Mouse (Mus musculus) testis, adult 2 months (tissue): ENCODE data around the gene Stac3. TPM values are rescaled to one million over a fixed set of nuclear protein-coding genes. Genes with fewer than 3 reads are reported as not detected.

Experiments used
- H3K27ac ChIP-seq: fragments of 200-500 bp; 2 replicates; pipeline ENCODE4 v1.5.1; 2012; ENCODE audit warnings: low read depth, low read length; ENCODE audit not compliant: control insufficient read depth, insufficient read depth
- H3K27me3 ChIP-seq: fragments of 200-500 bp; 2 replicates; pipeline ENCODE4 v1.6.1; 2012; ENCODE audit warnings: mild to moderate bottlenecking, low read length, moderate library complexity; ENCODE audit not compliant: control insufficient read depth, insufficient read depth
- H3K36me3 ChIP-seq: fragments of 200-500 bp; 2 replicates; pipeline ENCODE4 v1.6.1; 2012; ENCODE audit warnings: mild to moderate bottlenecking, low read length; ENCODE audit not compliant: control insufficient read depth, insufficient read depth
- H3K4me1 ChIP-seq: fragments of 200-500 bp; 2 replicates; pipeline ENCODE4 v1.6.1; 2012; ENCODE audit warnings: low read length; ENCODE audit not compliant: control insufficient read depth, insufficient read depth
- H3K4me3 ChIP-seq: fragments of 200-500 bp; 2 replicates; pipeline ENCODE4 v1.5.1; 2012; ENCODE audit warnings: low read depth, mild to moderate bottlenecking, low read length, moderate library complexity, mixed read lengths; ENCODE audit not compliant: control insufficient read depth
- CTCF ChIP-seq: fragments of 200-500 bp; IDR thresholded peaks from 2 replicates; pipeline ENCODE4 v1.5.1; 2012; ENCODE audit warnings: low read depth, mild to moderate bottlenecking, inconsistent platforms, low read length, moderate library complexity; ENCODE audit not compliant: control insufficient read depth, insufficient read depth, insufficient replicate concordance
- POLR2A ChIP-seq: fragments of 200-500 bp; IDR thresholded peaks from 2 replicates; pipeline ENCODE4 v1.6.1; 2012; ENCODE audit warnings: low read depth, mild to moderate bottlenecking, inconsistent platforms, low read length, moderate library complexity; ENCODE audit not compliant: control insufficient read depth
- polyA plus RNA-seq: library from polyadenylated mRNA; depleted of rRNA; stranded (reverse); fragments of >200 nt; gene quantifications from 2 replicates; pipeline ENCODE4 v1.2.3, GENCODE M21; 2012; rRNA removed

Stac3 gene
- 0.97 and 1.0 TPM in 2 replicates for polyA plus RNA-seq

GRCm38 (mm10) chr10:127500894-127501893, at the start of gene Stac3:
TSS of gene Stac3 (plus strand) at chr10:127501686.
- H3K36me3 ChIP-seq, result no peaks in the 10 kb centered on the region; the same call in 1 of the 2 replicates
- no peaks in the 10 kb centered on the region for H3K27me3 ChIP-seq
- no peak within 1 kb of the TSS for H3K27ac ChIP-seq
- H3K4me1 ChIP-seq, result no peaks in the 10 kb centered on the region
- H3K4me3 ChIP-seq, result no peak within 1 kb of the TSS
- no peak for TF ChIP-seq CTCF
- no peak for TF ChIP-seq POLR2A

- no peaks in the 10 kb centered on the region for H3K4me1 ChIP-seq
- no peak overlapping the region for H3K27ac ChIP-seq
- TF ChIP-seq POLR2A (no peak), CTCF (no peak)
- H3K36me3 ChIP-seq, result peaks cover 2% of the 10 kb centered on the region; the same call in 1 of the 2 replicates
- H3K4me3 ChIP-seq, result no peak overlapping the region
- H3K27me3 ChIP-seq, result no peaks in the 10 kb centered on the region
Measured at GRCm38 (mm10) chr10:127453701-127454100, 47.8 kb upstream of the Stac3 start.

DNA sequence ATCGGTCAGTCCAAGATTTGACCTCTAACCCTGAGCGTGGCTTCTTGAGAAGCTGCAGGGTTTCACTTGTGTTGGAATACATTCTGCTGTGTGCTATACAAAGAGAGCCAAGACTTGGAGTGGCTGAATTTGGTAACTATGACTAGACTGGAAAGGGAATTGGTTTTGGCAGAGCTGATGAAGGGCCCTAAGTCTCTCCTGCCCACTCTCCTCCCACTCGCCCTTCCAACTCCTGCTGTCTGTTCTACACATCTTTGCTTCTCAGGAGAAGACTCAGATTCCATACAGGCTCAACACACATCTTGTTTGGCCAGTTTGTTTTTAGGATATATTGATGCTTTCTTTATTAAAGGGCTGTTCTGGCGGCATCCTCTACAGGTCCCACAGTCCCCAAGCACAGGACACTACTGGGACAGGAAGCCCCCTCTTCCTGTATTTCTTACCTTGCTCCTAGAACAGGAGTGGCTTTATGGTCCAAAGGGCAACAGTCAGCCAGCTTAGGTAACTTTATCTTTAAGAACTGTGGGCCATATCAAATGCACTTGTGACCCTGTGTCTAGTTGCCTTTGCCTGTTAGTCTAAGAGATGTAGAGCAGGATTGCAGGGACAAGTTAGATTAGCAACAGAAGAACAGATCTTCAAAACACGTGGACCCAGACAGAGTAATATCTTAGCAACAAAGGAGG, 38.9 kb upstream of the Stac3 start:
- H3K27ac ChIP-seq, result no peak overlapping the region
- H3K27me3 ChIP-seq, result no peaks in the 10 kb centered on the region
- no peaks in the 10 kb centered on the region; the same call in 1 of the 2 replicates for H3K36me3 ChIP-seq
- TF ChIP-seq CTCF, result no peak
- TF ChIP-seq POLR2A, result no peak
- no peak overlapping the region for H3K4me3 ChIP-seq
- no peaks in the 10 kb centered on the region for H3K4me1 ChIP-seq

DNA sequence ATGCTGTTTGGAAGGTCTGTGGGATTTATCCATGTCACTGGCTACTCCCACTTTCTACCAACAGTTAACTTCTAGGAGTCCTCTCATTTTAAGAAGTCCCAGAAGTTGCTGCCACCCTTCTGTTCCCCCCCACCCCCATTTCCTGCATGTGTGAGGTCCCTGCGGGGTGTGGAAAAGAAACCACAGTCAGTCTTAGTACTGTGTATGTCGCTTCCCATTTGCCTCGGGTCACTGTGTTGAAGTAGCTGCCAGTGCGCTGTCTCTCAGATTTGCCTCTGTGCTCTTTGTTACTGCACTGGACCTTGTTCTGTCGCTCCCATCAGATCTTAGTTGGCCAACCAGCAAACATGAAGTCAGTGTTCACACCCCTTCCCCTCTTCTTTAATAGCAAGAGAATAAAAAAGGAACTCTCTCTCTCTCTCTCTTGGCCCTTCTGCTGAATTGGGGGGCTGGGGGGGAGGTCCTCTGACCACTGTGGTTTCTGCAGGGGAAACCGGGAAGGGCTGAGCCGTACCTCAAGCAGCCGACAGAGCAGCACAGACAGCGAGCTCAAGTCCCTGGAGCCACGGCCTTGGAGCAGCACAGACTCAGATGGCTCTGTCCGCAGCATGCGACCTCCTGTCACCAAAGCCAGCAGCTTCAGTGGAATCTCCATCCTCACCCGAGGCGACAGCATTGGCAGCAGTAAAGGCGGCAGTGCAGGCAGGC, 30.1 kb upstream of the Stac3 start:
- Histone ChIP-seq H3K27me3 (no peaks in the 10 kb centered on the region), H3K4me1 (no peaks in the 10 kb centered on the region), H3K27ac (no peak overlapping the region), H3K36me3 (peaks cover 4% of the 10 kb centered on the region), H3K4me3 (no peak overlapping the region; the same call in 1 of the 2 replicates)
- TF ChIP-seq CTCF (no peak), POLR2A (no peak)

- Histone ChIP-seq H3K36me3 (peaks cover 4% of the 10 kb centered on the region), H3K4me1 (no peaks in the 10 kb centered on the region), H3K27me3 (no peaks in the 10 kb centered on the region), H3K27ac (no peak overlapping the region), H3K4me3 (no peak overlapping the region)
- TF ChIP-seq CTCF (no peak), POLR2A (no peak)
Measured at GRCm38 (mm10) chr10:127472722-127473121, 28.8 kb upstream of the Stac3 start.

- Histone ChIP-seq H3K4me1 (no peaks in the 10 kb centered on the region), H3K27ac (no peak overlapping the region), H3K27me3 (no peaks in the 10 kb centered on the region), H3K36me3 (peaks cover 4% of the 10 kb centered on the region), H3K4me3 (no peak overlapping the region)
- TF ChIP-seq POLR2A, result no peak
- no peak for TF ChIP-seq CTCF
Measured at GRCm38 (mm10) chr10:127475175-127475574, 26.3 kb upstream of the Stac3 start.
